Mouse (Mus musculus) skeletal muscle tissue, adult 2 months (tissue): ENCODE results near the gene Mdm1.

Source experiments
- DNase-seq: peaks from one replicate; pipeline ENCODE4 v3.0.0-alpha.2; 2012; ENCODE audit warnings: low read depth, low spot score

Gene Mdm1

GRCm38 (mm10) chr10:118141018-118141883 lies at the start of gene Mdm1:
Mdm1 (plus strand) TSS chr10:118141811.
- DNase-seq, result peak; percentile 94

- DNase-seq, result no peak
Observed at GRCm38 (mm10) chr10:118092745-118093144, 48.9 kb upstream of the Mdm1 start.

- no peak for DNase-seq
Observed at GRCm38 (mm10) chr10:118093728-118094127, 47.9 kb upstream of the Mdm1 start.

GRCm38 (mm10) chr10:118094853-118095252 lies 46.8 kb upstream of the Mdm1 start:
- no peak for DNase-seq

GRCm38 (mm10) chr10:118096223-118096622 lies 45.4 kb upstream of the Mdm1 start:
- DNase-seq, result no peak

- peak; percentile 64 for DNase-seq
Observed at GRCm38 (mm10) chr10:118097898-118098297, 43.7 kb upstream of the Mdm1 start.

- no peak for DNase-seq
Observed at GRCm38 (mm10) chr10:118100570-118100969, 41.0 kb upstream of the Mdm1 start.

GRCm38 (mm10) chr10:118101056-118101455 lies 40.6 kb upstream of the Mdm1 start:
- DNase-seq, result no peak

- DNase-seq, result peak; percentile 94
Observed at GRCm38 (mm10) chr10:118103020-118103666, 38.5 kb upstream of the Mdm1 start.

- no peak for DNase-seq
Observed at GRCm38 (mm10) chr10:118103906-118104305, 37.7 kb upstream of the Mdm1 start.

- no peak for DNase-seq
Observed at GRCm38 (mm10) chr10:118107031-118107430, 34.6 kb upstream of the Mdm1 start.

GRCm38 (mm10) chr10:118110006-118110920 lies 31.3 kb upstream of the Mdm1 start:
- DNase-seq, result no peak

GRCm38 (mm10) chr10:118110921-118111301 lies 30.7 kb upstream of the Mdm1 start:
- DNase-seq, result no peak

GRCm38 (mm10) chr10:118111621-118112020 lies 30.0 kb upstream of the Mdm1 start:
- DNase-seq, result no peak

GRCm38 (mm10) chr10:118112294-118112893 lies 29.2 kb upstream of the Mdm1 start:
- DNase-seq, result no peak

- DNase-seq, result no peak
Observed at GRCm38 (mm10) chr10:118113256-118113682, 28.3 kb upstream of the Mdm1 start.

GRCm38 (mm10) chr10:118114271-118114670 lies 27.3 kb upstream of the Mdm1 start:
- no peak for DNase-seq

- DNase-seq, result no peak
Observed at GRCm38 (mm10) chr10:118116456-118116855, 25.2 kb upstream of the Mdm1 start.

- peak; percentile 69 for DNase-seq
Observed at GRCm38 (mm10) chr10:118121047-118121936, 20.3 kb upstream of the Mdm1 start.

GRCm38 (mm10) chr10:118121937-118122285 lies 19.7 kb upstream of the Mdm1 start:
- no peak for DNase-seq
